Mouse (Mus musculus) CH12.LX (cell line): ENCODE measurements around the gene Hpgds. TPM values are rescaled to one million over a fixed set of nuclear protein-coding genes. Genes with fewer than 3 reads are reported as not detected.
A peak's percentile ranks its signal among the peaks of the same experiment; 100 is the strongest.

ENCODE experiments used
- DNase-seq: peaks from one replicate; pipeline ENCODE4 v3.0.0-alpha.2; 2013; ENCODE audit errors: extremely low read depth
- H3K27ac ChIP-seq: 2 replicates; pipeline ENCODE4 v1.5.1; 2012; ENCODE audit warnings: low read depth, mild to moderate bottlenecking, control low read depth, moderate library complexity; ENCODE audit not compliant: insufficient read depth
- H3K27me3 ChIP-seq: replicated peaks from 2 replicates; pipeline ENCODE3; 2012; ENCODE audit warnings: inconsistent platforms
- H3K36me3 ChIP-seq, 2 experiments: replicated peaks in 1 of 2; 2 replicates each; pipeline versions ENCODE3 to v1.6.1; 2012; ENCODE audit warnings: inconsistent platforms in 1 of 2, low read length in 1 of 2, mild to moderate bottlenecking in 1 of 2, mixed read lengths in 1 of 2, moderate library complexity in 1 of 2; ENCODE audit not compliant: control insufficient read depth in 1 of 2, insufficient read depth in 1 of 2
- H3K4me1 ChIP-seq, 2 experiments: 2 replicates each; pipeline ENCODE4 v1.6.1; 2012; ENCODE audit warnings: inconsistent platforms in 1 of 2, moderate library complexity in 1 of 2; ENCODE audit not compliant: insufficient read depth in 2 of 2, control insufficient read depth in 1 of 2
- H3K4me2 ChIP-seq: 2 replicates; pipeline ENCODE4 v1.6.1; 2012; ENCODE audit warnings: low read depth, mild to moderate bottlenecking, control low read depth; ENCODE audit not compliant: poor library complexity, insufficient read depth, severe bottlenecking
- H3K4me3 ChIP-seq, 3 experiments: fragments of 150-350 bp in 1 of 3; sonication (generic) in 1 of 3; replicated peaks in 1 of 3; 2 replicates each; pipeline versions ENCODE3 to v1.5.1; 2011 to 2012; ENCODE audit warnings: low read depth in 2 of 3, low read length in 2 of 3, mild to moderate bottlenecking in 2 of 3, moderate library complexity in 2 of 3, control low read depth in 1 of 3, improper control_type of control experiment in 1 of 3, inconsistent platforms in 1 of 3, mixed read lengths in 1 of 3; ENCODE audit not compliant: poor library complexity in 1 of 3
- H3K79me2 ChIP-seq: replicated peaks from 2 replicates; pipeline ENCODE4 v1.6.1; 2012; ENCODE audit warnings: mild to moderate bottlenecking, moderate library complexity; ENCODE audit not compliant: control insufficient read depth, poor library complexity, insufficient read depth, severe bottlenecking; ENCODE audit errors: extremely low read depth
- H3K9ac ChIP-seq: 2 replicates; pipeline ENCODE4 v1.6.1; 2012; ENCODE audit warnings: low read depth, mild to moderate bottlenecking, control low read depth, moderate library complexity; ENCODE audit not compliant: insufficient read depth
- H3K9me3 ChIP-seq: replicated peaks from 2 replicates; pipeline ENCODE3; 2012; ENCODE audit warnings: low read length, inconsistent platforms, mixed read lengths
- BHLHE40 ChIP-seq: IDR thresholded peaks from 2 replicates; pipeline ENCODE4 v1.6.1; 2011; ENCODE audit warnings: mild to moderate bottlenecking, low read depth, low read length, improper control_type of control experiment
- CTCF ChIP-seq, 2 experiments: IDR thresholded peaks in 1 of 2; conservative IDR thresholded peaks in 1 of 2; 2 replicates each; pipeline ENCODE4 v1.5.1; 2011 to 2012; ENCODE audit warnings: low read depth in 2 of 2, low read length in 2 of 2, improper control_type of control experiment in 1 of 2, inconsistent platforms in 1 of 2, mild to moderate bottlenecking in 1 of 2, moderate library complexity in 1 of 2
- EP300 ChIP-seq: IDR thresholded peaks from 2 replicates; pipeline ENCODE4 v1.6.1; 2011; ENCODE audit warnings: low read length, improper control_type of control experiment
- ETS1 ChIP-seq: conservative IDR thresholded peaks from 2 replicates; pipeline ENCODE4 v1.6.1; 2012; ENCODE audit warnings: low read depth, mild to moderate bottlenecking, inconsistent platforms, low read length, improper control_type of control experiment, moderate library complexity
- JUN ChIP-seq: IDR thresholded peaks from 2 replicates; pipeline ENCODE4 v1.6.1; 2011; ENCODE audit warnings: low read depth, mild to moderate bottlenecking, low read length, improper control_type of control experiment, moderate library complexity; ENCODE audit not compliant: insufficient read depth
- JUND ChIP-seq: conservative IDR thresholded peaks from 2 replicates; pipeline ENCODE4 v1.6.1; 2011; ENCODE audit warnings: low read depth, low read length, improper control_type of control experiment
- MAZ ChIP-seq: IDR thresholded peaks from 2 replicates; pipeline ENCODE4 v1.6.1; 2012; ENCODE audit warnings: low read depth, mild to moderate bottlenecking, inconsistent platforms, low read length, improper control_type of control experiment, moderate library complexity
- MEF2A ChIP-seq: IDR thresholded peaks from 2 replicates; pipeline ENCODE4 v1.6.1; 2014; ENCODE audit warnings: low read depth, mild to moderate bottlenecking, inconsistent platforms, low read length, improper control_type of control experiment, borderline replicate concordance
- MYC ChIP-seq: IDR thresholded peaks from 2 replicates; pipeline ENCODE4 v1.6.1; 2011; ENCODE audit warnings: low read depth, mild to moderate bottlenecking, improper control_type of control experiment, low read length
- NELFE ChIP-seq: IDR thresholded peaks from 2 replicates; pipeline ENCODE4 v1.6.1; 2011; ENCODE audit warnings: low read depth, low read length, improper control_type of control experiment
- RAD21 ChIP-seq: IDR thresholded peaks from 2 replicates; pipeline ENCODE4 v1.6.1; 2011; ENCODE audit warnings: low read depth, mild to moderate bottlenecking, low read length, improper control_type of control experiment, moderate library complexity
- SIN3A ChIP-seq: IDR thresholded peaks from 2 replicates; pipeline ENCODE4 v1.6.1; 2012; ENCODE audit warnings: low read length, improper control_type of control experiment, inconsistent platforms
- SMC3 ChIP-seq: IDR thresholded peaks from 2 replicates; pipeline ENCODE4 v1.6.1; 2011; ENCODE audit warnings: low read depth, low read length, improper control_type of control experiment
- UBTF ChIP-seq: IDR thresholded peaks from 2 replicates; pipeline ENCODE4 v1.6.1; 2012; ENCODE audit warnings: low read depth, mild to moderate bottlenecking, inconsistent platforms, low read length, improper control_type of control experiment, moderate library complexity
- USF1 ChIP-seq: IDR thresholded peaks from 2 replicates; pipeline ENCODE4 v1.6.1; 2014; ENCODE audit warnings: low read depth, mild to moderate bottlenecking, inconsistent platforms, low read length, improper control_type of control experiment
- ZC3H11A ChIP-seq: IDR thresholded peaks from 2 replicates; pipeline ENCODE4 v1.6.1; 2012; ENCODE audit warnings: low read depth, mild to moderate bottlenecking, inconsistent platforms, low read length, improper control_type of control experiment
- dilution Hi-C: fragments of 300-500 bp; cut with MboI; formaldehyde crosslinking; loops from 2 replicates; pipeline ENCODE4 v1.14.3; 2020; ENCODE audit warnings: low sequenced_read_pairs; ENCODE audit not compliant: extremely low pct_unique_long_range_greater_than_20kb, extremely low pct_ligation_motif_present
- in situ Hi-C: fragments of 300-500 bp; cut with MboI; formaldehyde crosslinking; loops from 3 replicates; pipeline ENCODE4 v1.14.3; 2019; ENCODE audit warnings: low sequenced_read_pairs, low pct_ligation_motif_present, low pct_unique_long_range_greater_than_20kb, mixed read lengths
- polyA plus RNA-seq: library from polyadenylated mRNA; unstranded; fragments of >175 nt; gene quantifications from 2 replicates; pipeline ENCODE4 v1.2.1, GENCODE M21; 2012; ENCODE audit warnings: low read depth; ENCODE audit not compliant: insufficient read length
- total RNA-seq, 2 experiments: library from RNA; depleted of rRNA; stranded (reverse); fragments of 300-350 nt in 1 of 2; fragments of >200 nt in 1 of 2; gene quantifications; 2 replicates each; pipeline ENCODE4 v1.2.3; 2012 to 2014

The Hpgds gene
- total and polyA plus RNA-seq, 3 experiments = 4.5 to 9.7 (median 4.5) TPM

DNA sequence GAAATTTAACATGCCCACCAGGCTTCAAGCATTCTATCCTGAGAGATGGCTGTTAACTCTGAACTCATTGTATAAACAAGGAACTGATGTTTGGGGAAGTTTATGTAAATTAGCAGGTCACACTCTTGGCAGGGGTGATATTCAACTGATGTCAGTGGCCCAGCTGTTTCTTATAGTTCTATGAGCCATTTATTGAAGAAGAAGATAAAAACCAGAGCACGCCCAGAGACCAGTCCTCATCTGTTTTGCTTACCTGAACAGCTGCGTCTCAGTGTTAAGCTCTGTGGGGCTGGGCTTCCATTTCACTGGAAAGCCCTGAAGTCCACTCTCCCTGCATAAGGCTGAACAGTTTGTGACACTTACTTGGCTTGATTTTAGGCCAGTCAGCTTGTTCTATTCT lies 6.9 kb downstream of the Hpgds start:
- Histone ChIP-seq H3K9ac (no peak overlapping the region), H3K4me3 (no peak overlapping the region), H3K27me3 (no peaks in the 10 kb centered on the region), H3K4me2 (no peak overlapping the region), H3K36me3 (peaks cover 0 to 2% of the 10 kb centered on the region in 2 experiments), H3K79me2 (0 out of 2 replicates have a peak, but pooled peaks cover 1% of the 10 kb centered on the region), H3K4me1 (peaks cover 9 to 45% of the 10 kb centered on the region in 2 experiments; a peak in 3 of 4 replicates), H3K9me3 (no peaks in the 10 kb centered on the region), H3K27ac (peak overlapping the region; percentile 32; the same call in 1 of the 2 replicates)
- TF ChIP-seq BHLHE40 = peak; percentile 44; the same call in 1 of the 2 replicates
- TF ChIP-seq SIN3A = peak; percentile 18; the same call in 1 of the 2 replicates
- TF ChIP-seq MYC = no peak
- TF ChIP-seq ETS1 = peak; percentile 34
- TF ChIP-seq EP300 = 0 out of 2 replicates have a peak, but pooled peaks have one; percentile 28
- in situ Hi-C loops (loop anchor here (25.0 kb wide), 1 partner anchor 224 kb away; no protein-coding TSS in a partner anchor), dilution Hi-C loops (no loop called here)
- no peak for DNase-seq

DNA sequence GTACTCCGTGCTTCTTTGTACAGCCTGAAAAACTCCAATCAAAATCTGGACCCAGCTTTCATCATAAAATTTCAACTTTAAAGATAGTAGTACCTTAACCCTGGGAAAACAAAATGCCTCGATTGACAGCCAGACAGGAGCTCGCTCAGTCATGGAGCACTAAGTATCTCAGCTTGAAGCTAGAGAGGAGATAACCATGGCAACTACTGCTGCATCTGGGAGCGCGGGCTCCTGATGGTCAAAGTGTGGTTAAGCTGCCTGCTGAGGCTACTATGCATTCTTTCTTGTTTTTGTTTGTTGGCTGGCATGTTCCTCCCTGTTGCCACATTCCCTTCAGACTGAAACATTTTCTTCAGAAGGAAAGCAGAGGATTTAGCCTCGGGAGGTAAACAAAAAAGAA lies 12.3 kb downstream of the Hpgds start:
- Histone ChIP-seq H3K4me3 (no peak overlapping the region), H3K4me1 (peaks cover 0 to 7% of the 10 kb centered on the region in 2 experiments; a peak in 2 of 4 replicates), H3K79me2 (no peaks in the 10 kb centered on the region), H3K9me3 (no peaks in the 10 kb centered on the region), H3K27me3 (no peaks in the 10 kb centered on the region), H3K9ac (no peak overlapping the region), H3K27ac (no peak overlapping the region), H3K36me3 (peaks cover 19 to 33% of the 10 kb centered on the region in 2 experiments), H3K4me2 (no peak overlapping the region)
- DNase-seq = no peak
- in situ Hi-C loops (loop anchor here (25.0 kb wide), 1 partner anchor 230 kb away; no protein-coding TSS in a partner anchor), dilution Hi-C loops (no loop called here)
- TF ChIP-seq JUN = no peak
- no peak for TF ChIP-seq UBTF
- no peak for TF ChIP-seq USF1
- no peak for TF ChIP-seq NELFE
- TF ChIP-seq SMC3 = no peak
- no peak for TF ChIP-seq MEF2A

DNA sequence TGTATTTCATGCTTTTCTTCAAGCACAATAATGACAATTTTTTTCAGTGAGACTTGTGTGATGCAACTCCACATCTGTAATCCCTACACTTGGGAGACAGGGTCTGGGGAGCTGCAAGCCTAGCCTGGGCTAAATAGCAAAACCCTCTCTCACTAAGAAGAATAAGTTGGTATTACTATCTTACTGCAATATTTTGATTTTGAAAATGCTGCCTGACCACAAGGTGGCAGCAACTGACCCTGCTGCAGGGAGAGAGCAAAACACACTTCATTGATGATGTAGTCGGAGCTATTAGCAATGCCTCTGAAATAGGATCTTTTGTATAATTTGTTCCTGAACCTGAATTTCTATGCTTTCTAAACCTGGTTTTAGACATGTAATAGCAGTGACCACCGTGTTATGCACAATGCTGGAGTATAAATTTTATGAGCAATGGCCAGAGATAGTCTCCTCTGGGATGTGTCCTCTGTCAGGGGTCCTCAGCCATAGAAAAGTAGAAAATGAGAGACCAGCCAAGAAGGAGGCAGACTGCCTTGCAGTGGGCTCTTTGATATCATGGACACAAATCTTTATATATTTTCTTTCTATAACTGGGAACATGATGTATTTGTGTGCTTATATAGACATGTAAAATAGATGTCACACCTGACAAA lies 18.5 kb downstream of the Hpgds start:
- DNase-seq = peak; percentile 59
- Histone ChIP-seq H3K9ac (no peak overlapping the region), H3K4me2 (no peak overlapping the region), H3K9me3 (no peaks in the 10 kb centered on the region), H3K4me1 (no peaks in the 10 kb centered on the region), H3K27ac (no peak overlapping the region), H3K79me2 (no peaks in the 10 kb centered on the region), H3K36me3 (peaks cover 23 to 56% of the 10 kb centered on the region in 2 experiments), H3K4me3 (no peak overlapping the region), H3K27me3 (no peaks in the 10 kb centered on the region)
- dilution Hi-C loops = no loop called here
- in situ Hi-C loops = loop anchor here (10.0 to 25.0 kb wide), 2 partner anchors 236 to 329 kb away; no protein-coding TSS in a partner anchor
- TF ChIP-seq SIN3A = no peak
- peak; percentile 65 to 85 for TF ChIP-seq CTCF (conservative IDR thresholded peaks at IDR 0.05 in 1 of 2, IDR thresholded peaks at IDR 0.05 in 1 of 2; ENCODE audit: low read depth in 2 of 2, low read length in 2 of 2)
- peak; percentile 94 for TF ChIP-seq RAD21
- TF ChIP-seq ETS1 = no peak
- TF ChIP-seq ZC3H11A = peak; percentile 45
- TF ChIP-seq UBTF = no peak
- no peak for TF ChIP-seq JUND
- peak; percentile 92 for TF ChIP-seq SMC3
- no peak for TF ChIP-seq JUN
- TF ChIP-seq MEF2A = no peak
- no peak for TF ChIP-seq MAZ
